Mouse (Mus musculus) embryonic facial prominence, embryonic 12.5 days (tissue): ENCODE measurements around the gene Ssb. TPM values are rescaled to one million over a fixed set of nuclear protein-coding genes. Genes with fewer than 3 reads are reported as not detected.
A peak's percentile ranks its signal among the peaks of the same experiment; 100 is the strongest.

Experiments used
- ATAC-seq: fragments of 200-750 bp; cut with Nextera tagmentation; 2 replicates; pipeline ENCODE4 v1.8.0; 2017; ENCODE audit not compliant: insufficient number of reproducible peaks, insufficient read depth, low FRiP score, low TSS enrichment
- H3K27ac ChIP-seq: fragments of 300-500 bp; sonication (generic); 2 replicates; pipeline ENCODE4 v1.5.1; 2016; ENCODE audit warnings: mild to moderate bottlenecking
- H3K27me3 ChIP-seq: fragments of 300-500 bp; sonication (generic); 2 replicates; pipeline ENCODE4 v1.6.1; 2016; ENCODE audit warnings: mild to moderate bottlenecking, moderate library complexity
- H3K36me3 ChIP-seq: fragments of 300-500 bp; sonication (generic); 2 replicates; pipeline ENCODE4 v1.6.1; 2016; ENCODE audit warnings: mild to moderate bottlenecking
- H3K4me1 ChIP-seq: fragments of 300-500 bp; sonication (generic); 2 replicates; pipeline ENCODE4 v1.6.1; 2016
- H3K4me2 ChIP-seq: fragments of 300-500 bp; sonication (generic); replicated peaks from 2 replicates; pipeline ENCODE4 v1.6.1; 2016; ENCODE audit warnings: mild to moderate bottlenecking, moderate library complexity
- H3K4me3 ChIP-seq: fragments of 300-500 bp; sonication (generic); 2 replicates; pipeline ENCODE4 v1.5.1; 2016; ENCODE audit warnings: mild to moderate bottlenecking
- H3K9ac ChIP-seq: fragments of 300-500 bp; sonication (generic); 2 replicates; pipeline ENCODE4 v1.6.1; 2016; ENCODE audit warnings: mild to moderate bottlenecking, moderate library complexity
- H3K9me3 ChIP-seq: fragments of 300-500 bp; sonication (generic); 2 replicates; pipeline ENCODE4 v1.6.1; 2016; ENCODE audit warnings: mild to moderate bottlenecking, moderate library complexity
- WGBS: fragments of 180-500 bp; shearing (Covaris S2); methylation state at CpG from one replicate; pipeline ENCODE4 v1.1.7; 2016; 5-methylcytosine and 5-hydroxymethylcytosine counted together
- polyA plus RNA-seq: library from polyadenylated mRNA; unstranded; fragments of >200 nt; fragmentation: Nextera tagmentation; extraction: Ambion mirVana; gene quantifications from 2 replicates; pipeline ENCODE4 v1.2.1, GENCODE M21; 2016

Gene Ssb
- polyA plus RNA-seq, 1 experiment from 2014 or later: 371 TPM

DNA sequence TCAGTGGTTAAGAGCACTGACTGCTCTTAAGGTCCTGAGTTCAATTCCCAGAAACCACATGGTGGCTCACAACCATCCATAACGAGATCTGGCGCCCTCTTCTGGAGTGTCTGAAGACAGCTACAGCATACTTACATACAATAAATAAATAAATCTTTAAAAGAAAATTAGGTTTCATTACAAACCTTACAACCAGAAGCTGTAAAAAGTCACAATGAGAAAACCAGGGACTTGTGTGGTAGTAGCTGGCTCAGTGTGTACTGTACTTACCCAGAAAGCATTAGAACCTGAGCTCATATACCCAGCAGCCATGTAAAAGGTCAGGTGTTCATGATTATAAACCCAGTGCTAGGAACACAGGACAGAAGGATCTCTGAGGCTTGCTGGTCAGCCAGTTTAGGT is 22.6 kb downstream of the Ssb start:
- Histone ChIP-seq H3K9me3 (no peaks in the 10 kb centered on the region), H3K27ac (no peak overlapping the region), H3K27me3 (no peaks in the 10 kb centered on the region), H3K4me1 (peaks cover 6% of the 10 kb centered on the region; the same call in 1 of the 2 replicates), H3K4me2 (peak overlapping the region; percentile 58; the same call in 1 of the 2 replicates), H3K9ac (no peak overlapping the region), H3K36me3 (no peaks in the 10 kb centered on the region), H3K4me3 (no peak overlapping the region)
- no peak for ATAC-seq
- WGBS: 66% methylated on average over 2 of the region's 2 CpGs

GRCm38 (mm10) chr2:69884581-69884980 is 23.2 kb downstream of the Ssb start:
- no peak overlapping the region for H3K27ac ChIP-seq
- peak overlapping the region; percentile 59 for H3K4me3 ChIP-seq
- H3K9me3 ChIP-seq: no peaks in the 10 kb centered on the region
- 60% methylated on average over 6 of the region's 6 CpGs for WGBS
- H3K27me3 ChIP-seq: no peaks in the 10 kb centered on the region
- no peak for ATAC-seq
- no peaks in the 10 kb centered on the region for H3K36me3 ChIP-seq
- H3K9ac ChIP-seq: peak overlapping the region; percentile 83
- peaks cover 6% of the 10 kb centered on the region; the same call in 1 of the 2 replicates for H3K4me1 ChIP-seq
- H3K4me2 ChIP-seq: peak overlapping the region; percentile 58

DNA sequence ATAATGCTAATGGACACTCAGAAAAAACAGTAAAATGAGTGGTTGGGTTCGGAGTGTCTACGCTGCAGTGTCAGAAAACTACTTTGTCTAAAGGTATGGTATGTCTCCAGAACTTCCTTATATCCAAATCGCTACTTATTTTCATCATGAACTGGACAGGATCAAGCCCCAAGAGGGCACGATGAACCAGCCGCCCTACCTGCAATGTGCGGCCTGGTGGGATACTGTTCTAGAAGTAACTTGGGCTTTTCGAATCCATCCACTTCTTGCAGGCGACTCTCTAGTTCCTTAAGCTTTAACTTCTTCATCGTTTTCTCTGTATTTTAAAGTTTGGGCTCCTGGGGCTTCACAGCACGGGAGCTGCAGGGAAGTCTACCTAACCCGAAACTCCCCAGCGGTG is 23.7 kb downstream of the Ssb start:
- Histone ChIP-seq H3K4me1 (peaks cover 6% of the 10 kb centered on the region; the same call in 1 of the 2 replicates), H3K9ac (peak overlapping the region; percentile 83), H3K36me3 (no peaks in the 10 kb centered on the region), H3K4me2 (peak overlapping the region; percentile 58), H3K27ac (peak overlapping the region; percentile 50; the same call in 1 of the 2 replicates), H3K27me3 (no peaks in the 10 kb centered on the region), H3K9me3 (no peaks in the 10 kb centered on the region), H3K4me3 (peak overlapping the region; percentile 59)
- 7% methylated on average over 12 of the region's 12 CpGs for WGBS
- peak; percentile 35; the same call in 1 of the 2 replicates for ATAC-seq

DNA sequence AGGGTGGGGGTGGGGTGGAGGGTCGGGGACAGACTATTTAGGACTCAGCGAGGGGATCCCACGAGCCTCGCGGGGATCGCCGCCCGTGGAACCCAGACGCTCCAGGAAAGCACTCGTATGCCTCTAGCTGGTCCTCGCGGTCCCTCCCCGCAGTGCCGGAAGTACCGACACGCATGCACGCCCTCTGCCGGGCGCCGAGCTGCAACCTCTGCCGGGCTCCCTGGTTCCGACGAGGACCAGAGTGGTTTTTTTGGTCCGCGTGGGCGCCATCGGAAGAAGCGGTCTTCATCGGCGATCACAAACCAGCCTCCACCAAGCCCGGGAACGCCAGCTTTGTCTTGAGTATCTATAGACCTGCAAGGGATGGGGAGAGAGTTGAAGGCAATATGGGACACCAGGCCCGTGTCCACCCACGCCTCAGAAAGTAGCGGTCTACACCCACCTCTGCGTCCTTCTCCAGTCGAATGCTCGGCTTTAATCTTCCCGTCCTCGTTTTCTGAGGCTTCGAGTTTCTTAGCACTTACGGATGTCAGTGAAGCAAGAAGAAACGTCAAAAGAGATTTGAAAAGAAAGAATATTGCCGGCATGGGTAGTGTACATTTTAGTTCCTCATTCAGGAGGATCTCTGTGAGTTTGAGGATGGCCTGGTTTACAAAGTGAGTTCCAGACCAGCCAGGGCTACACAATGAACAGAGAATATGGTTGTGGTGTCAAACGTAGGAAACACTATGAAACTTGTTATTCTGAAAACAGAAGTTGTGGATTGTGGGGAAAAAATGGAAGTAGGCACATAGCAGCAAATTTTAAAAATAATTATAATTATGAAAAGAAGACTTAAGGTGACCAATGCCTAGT is 24.3 kb downstream of the Ssb start, which contains the start of gene Mettl5:
Gene Mettl5 (minus strand): TSS at position 165 of the 855 bp plus-strand sequence.
- peak within 1 kb of the TSS; percentile 83 for H3K9ac ChIP-seq
- WGBS: 2% methylated on average over 45 of the region's 45 CpGs
- H3K4me1 ChIP-seq: peaks cover 6% of the 10 kb centered on the region; the same call in 1 of the 2 replicates
- peak within 1 kb of the TSS; percentile 59 for H3K4me3 ChIP-seq
- ATAC-seq: peak; percentile 89
- no peaks in the 10 kb centered on the region for H3K36me3 ChIP-seq
- no peaks in the 10 kb centered on the region for H3K27me3 ChIP-seq
- peak within 1 kb of the TSS; percentile 58 for H3K4me2 ChIP-seq
- H3K9me3 ChIP-seq: no peaks in the 10 kb centered on the region
- peak within 1 kb of the TSS; percentile 50; the same call in 1 of the 2 replicates for H3K27ac ChIP-seq

GRCm38 (mm10) chr2:69888957-69889356 is 27.6 kb downstream of the Ssb start:
- no peak for ATAC-seq
- H3K4me2 ChIP-seq: no peak overlapping the region
- 70% methylated on average over 2 of the region's 2 CpGs for WGBS
- H3K4me3 ChIP-seq: no peak overlapping the region
- peaks cover 6% of the 10 kb centered on the region; the same call in 1 of the 2 replicates for H3K4me1 ChIP-seq
- no peak overlapping the region for H3K9ac ChIP-seq
- no peaks in the 10 kb centered on the region for H3K36me3 ChIP-seq
- no peak overlapping the region for H3K27ac ChIP-seq
- H3K27me3 ChIP-seq: no peaks in the 10 kb centered on the region
- H3K9me3 ChIP-seq: no peaks in the 10 kb centered on the region

DNA sequence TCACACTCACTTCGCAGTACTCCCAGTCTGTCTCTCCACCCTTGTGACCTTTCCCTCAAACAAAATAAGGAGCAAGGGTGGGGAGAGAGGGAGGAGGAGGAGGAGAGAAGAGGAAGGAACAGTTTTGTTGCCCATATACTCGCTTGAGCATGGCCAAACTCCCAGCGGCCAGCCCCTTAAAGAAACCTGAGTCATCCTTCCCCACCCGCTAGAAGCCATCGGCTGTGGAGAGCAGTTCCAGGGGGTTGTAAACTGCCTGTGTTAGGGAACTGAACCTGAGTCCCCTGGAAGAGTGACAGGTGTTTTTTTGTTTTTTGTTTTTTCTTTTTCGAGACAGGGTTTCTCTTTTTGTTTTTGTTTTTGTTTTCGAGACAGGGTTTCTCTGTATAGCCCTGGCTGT is 29.5 kb downstream of the Ssb start:
- Histone ChIP-seq H3K27me3 (no peaks in the 10 kb centered on the region), H3K9me3 (no peaks in the 10 kb centered on the region), H3K36me3 (no peaks in the 10 kb centered on the region), H3K4me1 (no peaks in the 10 kb centered on the region), H3K9ac (no peak overlapping the region), H3K4me2 (no peak overlapping the region), H3K27ac (no peak overlapping the region), H3K4me3 (no peak overlapping the region)
- 60% methylated on average over 7 of the region's 7 CpGs for WGBS
- no peak for ATAC-seq

- no peak overlapping the region for H3K9ac ChIP-seq
- no peak for ATAC-seq
Observed at GRCm38 (mm10) chr2:69893145-69893544, 31.8 kb downstream of the Ssb start.

DNA sequence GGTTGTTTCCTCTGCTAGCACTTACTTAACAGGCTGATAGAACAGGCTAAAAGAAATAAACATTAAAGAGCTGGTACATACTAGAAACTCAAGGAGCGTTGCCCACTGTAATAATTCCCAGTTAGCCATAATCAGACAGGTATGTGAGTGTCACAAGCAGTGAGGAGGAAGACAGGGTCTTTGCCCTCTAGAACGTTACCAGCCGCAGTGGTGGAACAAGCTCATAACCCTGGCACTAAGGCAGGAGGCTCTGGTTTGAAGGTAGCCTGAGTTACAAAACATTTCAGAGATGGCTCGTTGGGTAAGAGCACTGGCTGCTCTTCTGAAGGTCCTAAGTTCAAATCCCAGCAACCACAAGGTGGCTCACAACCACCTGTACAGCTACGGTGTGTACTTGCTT is 32.5 kb downstream of the Ssb start:
- Histone ChIP-seq H3K9ac (no peak overlapping the region), H3K9me3 (no peaks in the 10 kb centered on the region), H3K4me3 (no peak overlapping the region), H3K27me3 (no peaks in the 10 kb centered on the region), H3K27ac (no peak overlapping the region), H3K4me2 (no peak overlapping the region), H3K36me3 (no peaks in the 10 kb centered on the region), H3K4me1 (peaks cover 5% of the 10 kb centered on the region)
- WGBS: 83% methylated on average over 5 of the region's 5 CpGs
- ATAC-seq: no peak

More at GRCm38 (mm10) chr2:69893145-69893544, 31.8 kb downstream of the Ssb start:
- H3K4me3 ChIP-seq: no peak overlapping the region
- no peak overlapping the region for H3K27ac ChIP-seq
- no peaks in the 10 kb centered on the region for H3K4me1 ChIP-seq
- H3K4me2 ChIP-seq: no peak overlapping the region
- H3K27me3 ChIP-seq: no peaks in the 10 kb centered on the region
- 78% methylated on average over 1 of the region's 1 CpGs for WGBS
- H3K9me3 ChIP-seq: no peaks in the 10 kb centered on the region
- H3K36me3 ChIP-seq: no peaks in the 10 kb centered on the region

DNA sequence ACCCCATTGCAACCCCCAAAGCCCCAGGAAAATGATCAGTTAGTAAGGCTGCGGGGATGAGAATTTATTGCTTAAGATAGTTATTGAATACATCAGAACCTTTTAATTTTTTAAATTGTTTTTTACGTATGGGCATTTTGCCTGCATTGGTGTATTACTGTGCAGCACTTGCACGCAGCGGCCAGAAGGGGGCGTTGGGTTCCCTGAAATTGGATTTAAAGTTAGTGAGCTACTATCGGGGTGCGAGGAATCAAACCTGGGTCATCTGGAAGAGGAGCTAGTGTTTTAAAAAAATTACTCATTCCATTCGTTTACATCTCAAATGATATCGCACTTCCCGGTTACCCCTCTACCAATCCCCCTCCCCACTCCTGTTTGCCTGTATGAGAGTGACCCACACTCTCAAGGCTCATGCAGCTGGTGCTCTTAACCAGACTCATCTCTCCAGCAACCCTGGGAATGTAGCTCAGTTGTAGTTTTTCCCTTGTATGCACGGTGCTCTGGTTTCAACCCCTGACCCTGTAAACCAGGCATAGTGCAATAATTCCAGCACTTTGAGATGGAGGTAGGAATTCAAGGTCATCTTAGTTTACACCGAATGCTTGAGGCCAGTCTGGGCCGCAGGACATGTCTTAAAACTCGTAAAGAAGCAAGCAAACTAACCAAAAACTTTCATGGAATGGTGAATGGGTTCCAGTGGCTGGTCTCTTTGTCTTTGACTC is 34.3 kb downstream of the Ssb start:
- H3K27ac ChIP-seq: no peak overlapping the region
- WGBS: 55% methylated on average over 14 of the region's 14 CpGs
- no peak for ATAC-seq
- H3K4me1 ChIP-seq: peaks cover 6% of the 10 kb centered on the region
- H3K27me3 ChIP-seq: no peaks in the 10 kb centered on the region
- no peak overlapping the region for H3K9ac ChIP-seq
- no peaks in the 10 kb centered on the region for H3K36me3 ChIP-seq
- no peaks in the 10 kb centered on the region for H3K9me3 ChIP-seq
- no peak overlapping the region for H3K4me2 ChIP-seq
- H3K4me3 ChIP-seq: no peak overlapping the region

- ATAC-seq: no peak
Observed at GRCm38 (mm10) chr2:69896224-69896581, 34.8 kb downstream of the Ssb start.

GRCm38 (mm10) chr2:69897039-69897617 is 35.8 kb downstream of the Ssb start, which contains the start of gene Ubr3:
Ubr3 (plus strand) TSS chr2:69897246.
- H3K4me1 ChIP-seq: peaks cover 6% of the 10 kb centered on the region
- peak within 1 kb of the TSS; percentile 93 for H3K27ac ChIP-seq
- H3K9ac ChIP-seq: peak within 1 kb of the TSS; percentile 97
- H3K27me3 ChIP-seq: no peaks in the 10 kb centered on the region
- peak within 1 kb of the TSS; percentile 96 for H3K4me3 ChIP-seq
- H3K4me2 ChIP-seq: peak within 1 kb of the TSS; percentile 90
- no peaks in the 10 kb centered on the region for H3K9me3 ChIP-seq
- WGBS: under 1% methylated on average over 65 of the region's 65 CpGs
- no peaks in the 10 kb centered on the region for H3K36me3 ChIP-seq
- peak; percentile 98 for ATAC-seq

More at GRCm38 (mm10) chr2:69896224-69896581, 34.8 kb downstream of the Ssb start:
- Histone ChIP-seq H3K4me3 (no peak overlapping the region), H3K27ac (no peak overlapping the region), H3K27me3 (no peaks in the 10 kb centered on the region), H3K4me1 (peaks cover 6% of the 10 kb centered on the region), H3K9ac (no peak overlapping the region), H3K9me3 (no peaks in the 10 kb centered on the region), H3K4me2 (no peak overlapping the region), H3K36me3 (no peaks in the 10 kb centered on the region)
- 91% methylated on average over 4 of the region's 4 CpGs for WGBS
